Mouse (Mus musculus): ENCODE results near the gene Tmem8b.

Tmem8b gene

GRCm38 (mm10) chr4:43738989-43739674, 70.4 kb downstream of the Tmem8b start:
- in situ Hi-C loops (cut with MboI; ENCODE audit: low pct_unique_long_range_greater_than_20kb in 1 of 2, low sequenced_read_pairs in 2 of 2, unreplicated experiment in 1 of 2): no loop called here

GRCm38 (mm10) chr4:43741526-43741925, 72.8 kb downstream of the Tmem8b start:
- in situ Hi-C loops (cut with MboI; ENCODE audit: low pct_unique_long_range_greater_than_20kb in 1 of 2, low sequenced_read_pairs in 2 of 2, unreplicated experiment in 1 of 2): no loop called here
